Mouse (Mus musculus): Measurements from ENCODE around the gene Dchs2. TPM values are rescaled to one million over a fixed set of nuclear protein-coding genes. Genes with fewer than 3 reads are reported as not detected.
A peak's percentile ranks its signal among the peaks of the same experiment; 100 is the strongest.

Dchs2 gene
- total RNA-seq, 2 experiments from 2014 or later = 0.67 to 1.8 TPM

GRCm38 (mm10) chr3:83155600-83155999 is 27.9 kb downstream of the Dchs2 start:
- DNase-seq = peak; percentile 20

DNA sequence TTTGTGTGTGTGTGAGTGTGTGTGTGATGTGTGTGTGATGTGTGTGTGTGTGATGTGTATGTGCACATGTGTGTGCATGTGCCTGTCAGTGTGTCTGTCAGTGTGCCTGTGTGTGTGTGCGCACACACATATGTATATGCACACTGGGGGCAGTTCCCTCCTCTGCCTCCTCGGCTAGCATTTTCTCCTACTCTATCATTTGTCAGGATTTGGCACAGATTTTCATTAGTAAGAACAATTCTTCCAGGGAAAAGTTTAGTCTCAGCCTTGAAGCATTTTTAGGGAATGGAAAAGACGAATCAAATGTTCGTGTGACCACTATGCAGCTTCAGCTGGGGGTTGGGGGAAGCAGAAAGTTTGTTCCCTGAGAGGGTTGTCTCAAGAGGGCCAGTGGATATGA is 28.4 kb downstream of the Dchs2 start:
- no peak for DNase-seq

- no peak for DNase-seq
These were observed 33.9 kb downstream of the Dchs2 start for GRCm38 (mm10) chr3:83161542-83162231.

GRCm38 (mm10) chr3:83163676-83164075 is 35.9 kb downstream of the Dchs2 start:
- no peak for DNase-seq

GRCm38 (mm10) chr3:83185527-83185926 is 57.8 kb downstream of the Dchs2 start:
- no peak for DNase-seq

DNA sequence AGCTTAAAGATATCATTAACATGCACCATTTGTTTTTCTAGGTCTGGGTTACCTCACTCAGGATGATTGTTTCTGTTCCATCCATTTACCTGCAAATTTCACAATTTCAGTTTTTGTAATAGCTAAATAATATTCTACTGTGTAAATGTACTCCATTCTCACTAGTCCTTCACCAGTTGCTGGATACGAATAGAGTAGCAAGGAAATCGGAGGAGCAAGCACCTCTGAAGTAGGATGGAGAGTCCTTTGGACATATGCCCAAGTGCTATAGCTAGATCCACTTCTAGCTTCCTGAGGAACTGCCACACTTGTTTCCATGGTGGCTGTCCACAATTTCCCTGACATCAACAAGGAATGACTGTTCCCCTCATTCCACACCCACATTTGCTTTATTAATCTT is 63.5 kb downstream of the Dchs2 start:
- no peak for DNase-seq

DNA sequence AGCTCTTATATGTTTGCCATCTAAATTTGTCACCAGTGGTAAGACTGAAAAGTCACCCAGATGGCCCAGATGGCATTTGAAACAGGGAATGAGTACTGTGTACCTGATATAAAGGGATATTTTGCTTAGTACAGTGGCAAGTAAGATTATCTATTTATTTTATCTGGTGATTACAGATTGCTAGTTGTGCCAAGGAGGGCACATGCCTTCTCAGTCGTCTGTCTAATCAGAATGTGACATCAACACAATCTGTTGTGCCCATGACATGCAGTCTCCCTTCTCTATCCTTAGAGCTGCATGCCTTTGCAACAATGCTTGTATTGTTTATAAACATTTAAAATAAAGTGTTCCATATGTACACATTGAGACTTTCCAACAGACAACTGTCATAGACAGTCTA is 64.7 kb downstream of the Dchs2 start:
- no peak for DNase-seq

DNA sequence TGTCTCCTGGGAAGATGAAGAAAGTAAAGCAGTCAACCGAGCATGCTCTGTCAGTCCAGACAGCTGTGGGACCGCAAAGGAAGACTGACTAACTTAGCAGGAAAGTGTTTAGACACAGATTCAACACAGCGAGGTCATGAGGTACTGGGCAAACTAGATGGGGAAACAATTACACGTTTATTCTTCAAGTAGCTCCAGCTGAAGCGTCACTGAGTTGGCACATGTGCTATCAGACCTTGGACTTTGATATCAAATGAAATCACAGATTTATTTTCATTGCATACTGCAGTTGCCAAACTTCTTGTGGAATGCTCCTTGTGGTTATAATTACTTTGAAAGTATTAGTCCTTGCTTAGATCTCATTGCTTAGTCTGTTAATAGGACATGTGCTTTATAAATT is 67.2 kb downstream of the Dchs2 start:
- no peak for DNase-seq

- no peak for DNase-seq
These were observed 73.7 kb downstream of the Dchs2 start for GRCm38 (mm10) chr3:83201286-83201980.

DNA sequence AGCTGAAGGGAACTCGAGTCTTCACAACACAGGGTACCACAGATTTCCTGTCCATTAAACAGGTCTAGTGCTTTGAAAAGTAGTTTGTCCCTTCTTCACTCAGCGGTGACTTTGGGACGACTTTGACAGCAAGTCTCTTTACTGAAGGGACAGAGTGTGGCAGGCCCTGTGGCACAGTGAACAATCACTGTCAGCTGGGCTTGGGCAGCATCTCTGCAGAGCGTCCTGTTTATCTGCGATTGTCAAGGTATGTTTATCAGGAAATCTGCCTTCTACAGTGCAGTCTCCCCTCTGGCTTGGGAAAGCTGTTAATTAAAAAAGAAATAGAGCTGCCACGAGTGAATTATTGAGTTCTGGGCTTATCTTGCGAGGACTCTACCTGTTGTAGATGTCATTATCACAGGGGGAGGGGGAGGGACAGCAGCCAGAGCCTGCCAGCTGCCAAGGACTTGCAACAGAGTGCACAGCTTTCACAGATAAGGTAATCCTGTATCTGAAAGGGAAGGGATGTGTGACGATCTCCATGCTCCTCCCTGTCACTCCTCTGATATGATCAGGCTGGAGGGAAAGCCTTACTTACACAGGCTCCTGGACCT is 77.4 kb downstream of the Dchs2 start:
- DNase-seq = no peak

DNA sequence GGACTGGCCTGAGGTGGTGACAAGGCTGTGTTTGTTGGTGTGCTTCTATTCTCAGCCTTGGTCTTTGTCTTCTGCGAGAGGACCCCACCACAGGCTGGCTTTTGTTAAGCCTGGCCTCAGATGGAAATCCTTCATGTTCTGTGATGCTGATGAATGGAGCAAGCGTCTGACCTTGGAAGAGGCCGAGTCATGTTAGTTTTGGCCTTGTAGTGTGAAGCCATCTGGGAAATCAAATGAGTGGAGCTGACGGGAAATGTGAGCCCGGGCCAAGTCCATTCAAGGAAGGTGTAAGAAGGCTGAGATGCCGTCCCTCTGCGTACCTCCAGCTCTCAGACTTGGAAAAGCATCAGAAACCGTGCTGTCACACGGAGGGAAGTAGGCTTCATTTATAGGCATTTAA is 81.9 kb downstream of the Dchs2 start:
- DNase-seq = no peak

- peak; percentile 16 for DNase-seq
These were observed 82.5 kb downstream of the Dchs2 start for GRCm38 (mm10) chr3:83210210-83210609.

- DNase-seq = no peak
These were observed 84.2 kb downstream of the Dchs2 start for GRCm38 (mm10) chr3:83211939-83212338.

DNA sequence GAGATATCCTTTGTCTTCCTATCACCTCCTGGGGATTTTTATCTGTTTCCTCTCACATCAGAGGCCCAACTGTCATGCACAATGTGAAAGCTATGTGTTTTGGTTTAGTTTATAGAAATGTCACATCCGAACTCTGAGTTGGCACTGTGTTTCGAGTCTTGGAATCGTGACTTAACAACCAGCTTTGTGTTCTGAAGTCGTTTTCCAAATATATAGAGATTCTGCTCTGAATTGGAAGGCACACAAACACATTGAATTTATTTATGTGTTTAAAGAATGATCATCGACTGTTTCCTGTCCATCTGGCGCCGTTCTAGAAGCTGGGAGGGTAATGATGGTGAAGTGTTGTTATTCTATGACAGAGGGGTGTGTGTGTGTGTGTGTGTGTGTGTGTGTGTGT is 84.8 kb downstream of the Dchs2 start:
- no peak for DNase-seq

DNA sequence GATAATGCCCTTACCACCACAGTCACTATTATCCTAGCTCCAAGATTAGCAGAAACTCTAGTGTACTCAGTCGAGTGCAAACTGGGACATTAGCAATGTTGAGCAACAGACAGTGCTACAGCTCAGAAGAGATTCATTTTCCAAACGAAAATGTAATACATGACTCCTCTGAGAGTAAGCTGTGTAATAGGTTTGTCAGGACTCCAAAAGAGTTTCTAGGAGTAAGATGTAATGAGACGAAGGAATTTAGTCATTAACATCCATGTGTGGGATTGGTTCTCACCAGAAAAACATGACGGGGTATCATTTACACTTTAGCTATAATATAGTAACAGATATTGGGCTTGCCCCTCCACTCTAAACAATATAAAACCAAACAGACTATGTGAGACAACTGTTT is 90.3 kb downstream of the Dchs2 start:
- no peak for DNase-seq

DNA sequence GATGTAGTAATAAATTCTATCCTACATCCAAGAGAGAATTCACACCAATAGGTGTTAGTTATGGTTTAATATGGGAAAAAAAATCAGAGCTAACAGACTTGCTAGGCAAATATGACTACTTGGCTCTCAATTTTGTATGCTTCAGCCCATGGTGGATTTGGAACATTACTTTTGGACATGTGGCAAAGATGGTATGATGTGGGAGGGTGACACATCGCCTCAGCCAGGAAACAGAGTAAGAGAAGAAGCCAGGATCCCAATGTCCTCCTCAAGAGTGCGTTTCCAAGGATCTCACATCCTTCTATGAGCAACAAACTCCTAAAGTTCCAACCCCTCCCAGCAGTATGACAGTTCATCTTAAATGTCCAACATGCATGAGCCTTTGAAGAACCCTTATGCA is 92.4 kb downstream of the Dchs2 start:
- DNase-seq = no peak

GRCm38 (mm10) chr3:83222125-83222524 is 94.4 kb downstream of the Dchs2 start:
- DNase-seq = no peak

DNA sequence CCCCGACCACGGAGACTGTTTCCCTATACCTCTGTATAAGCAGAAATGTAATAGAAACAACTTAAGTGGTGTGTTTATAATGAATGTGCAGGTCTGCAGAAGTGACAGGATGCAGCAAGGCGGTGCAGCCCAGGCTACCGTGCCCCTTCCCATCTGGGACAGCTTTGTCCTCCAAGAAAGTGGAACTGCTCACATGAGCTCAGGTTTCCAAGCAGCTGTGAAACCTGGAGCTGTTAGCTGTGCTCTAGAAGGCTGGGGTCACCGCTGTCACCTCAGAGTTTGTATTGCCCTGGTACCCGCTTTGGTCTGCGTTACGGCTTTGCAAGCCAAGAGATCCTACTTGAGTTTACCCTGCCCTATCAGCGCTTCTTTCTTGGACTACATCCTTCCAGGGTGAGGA is 100.6 kb downstream of the Dchs2 start:
- DNase-seq = no peak

- DNase-seq = no peak
These were observed 102.6 kb downstream of the Dchs2 start for GRCm38 (mm10) chr3:83230326-83230725.

DNA sequence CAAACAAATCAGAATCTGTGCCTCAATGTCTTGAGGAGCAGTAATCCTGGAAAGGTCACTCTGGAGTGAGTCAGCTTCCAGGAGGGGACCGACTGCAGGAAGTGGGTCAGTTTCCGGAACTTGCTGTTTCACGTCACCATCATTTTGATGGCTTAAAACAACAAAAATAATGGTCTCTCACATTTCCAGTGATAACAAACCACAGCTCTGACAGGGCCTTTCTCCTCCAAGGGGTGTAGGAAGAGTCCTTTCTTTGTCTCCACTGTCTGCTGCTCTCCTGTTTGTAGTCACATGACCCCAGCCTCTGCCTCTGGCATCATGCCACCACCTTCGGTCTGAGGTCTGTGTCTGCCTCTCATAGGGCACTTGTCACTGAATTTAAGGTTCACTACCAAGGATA is 106.7 kb downstream of the Dchs2 start:
- DNase-seq = no peak

DNA sequence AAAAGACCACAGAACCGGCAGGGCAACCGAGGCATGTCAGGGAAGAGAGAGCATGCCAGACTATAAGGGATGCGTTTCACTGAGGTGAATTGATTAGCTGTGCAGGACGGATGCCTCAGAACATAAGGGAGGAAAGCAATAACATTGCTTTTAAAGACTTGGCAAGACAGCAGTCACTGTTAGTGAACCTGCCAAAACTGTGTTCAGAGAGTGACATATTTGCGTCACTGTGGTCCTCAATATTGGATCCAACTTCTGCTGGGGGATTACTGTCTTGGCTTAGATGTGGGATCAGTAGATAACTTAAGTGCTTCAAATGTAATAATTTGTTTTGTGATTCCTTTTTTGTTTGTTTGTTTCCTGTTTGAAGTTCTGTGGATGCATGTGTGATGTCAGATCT is 107.3 kb downstream of the Dchs2 start:
- DNase-seq = no peak

GRCm38 (mm10) chr3:83246536-83246935 is 118.8 kb downstream of the Dchs2 start:
- no peak for DNase-seq

- no peak for DNase-seq
These were observed 122.3 kb downstream of the Dchs2 start for GRCm38 (mm10) chr3:83250001-83250545.
